Mouse (Mus musculus): Measurements from ENCODE around the gene Cadm2. TPM values are rescaled to one million over a fixed set of nuclear protein-coding genes. Genes with fewer than 3 reads are reported as not detected.

The Cadm2 gene
- total RNA-seq, 2 experiments from 2014 or later = not detected

DNA sequence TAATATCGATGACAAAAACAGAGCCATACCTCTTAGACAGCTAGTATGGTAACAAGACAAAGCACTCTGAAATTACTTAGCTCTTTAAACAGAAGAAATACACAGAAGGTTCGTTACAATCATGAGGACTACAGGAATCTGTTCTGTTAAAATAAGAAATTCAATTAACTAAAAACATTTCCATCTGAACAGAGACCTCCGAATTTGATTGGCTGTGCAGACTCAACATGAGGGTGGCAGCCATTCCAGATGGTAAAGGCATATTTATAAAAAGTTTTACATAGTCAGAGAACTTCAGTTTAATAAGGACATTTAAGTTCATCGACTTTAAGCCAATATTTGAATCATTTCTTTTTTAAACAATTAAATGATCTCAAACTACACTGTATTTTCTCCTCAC, 105.2 kb downstream of the Cadm2 start:
- no peak for ATAC-seq (replicated peaks; ENCODE audit: poor library complexity)

- ATAC-seq (replicated peaks; ENCODE audit: poor library complexity) = no peak
Observed at GRCm38 (mm10) chr16:67509079-67509478, 111.6 kb downstream of the Cadm2 start.

- no peak for ATAC-seq (replicated peaks; ENCODE audit: poor library complexity)
Observed at GRCm38 (mm10) chr16:67482542-67482941, 138.2 kb downstream of the Cadm2 start.

GRCm38 (mm10) chr16:67467041-67467440, 153.7 kb downstream of the Cadm2 start:
- ATAC-seq (replicated peaks; ENCODE audit: poor library complexity) = no peak

DNA sequence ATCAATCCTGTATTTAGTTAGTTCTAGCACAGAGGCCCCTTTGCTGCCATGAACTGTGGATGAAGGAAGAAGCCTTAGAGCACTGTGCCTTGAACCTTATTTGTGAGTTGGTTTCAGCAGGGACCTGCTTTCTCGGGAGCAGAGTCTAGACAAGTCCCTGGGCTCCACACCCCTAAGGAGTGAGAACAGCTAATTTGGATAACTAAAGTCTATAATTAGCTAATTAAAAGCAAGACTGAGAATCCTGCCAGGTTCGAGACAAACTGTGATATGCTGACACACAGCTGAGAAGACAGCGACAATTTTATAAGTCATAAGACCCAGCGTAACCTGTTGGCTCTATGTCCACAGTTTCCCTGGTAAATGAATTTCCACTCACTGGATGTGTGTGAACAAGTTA, 184.4 kb downstream of the Cadm2 start:
- ATAC-seq (replicated peaks; ENCODE audit: poor library complexity) = no peak

- ATAC-seq (replicated peaks; ENCODE audit: poor library complexity) = no peak
Observed at GRCm38 (mm10) chr16:67425371-67425770, 195.3 kb downstream of the Cadm2 start.

GRCm38 (mm10) chr16:67410926-67411325, 209.8 kb downstream of the Cadm2 start:
- no peak for ATAC-seq (replicated peaks; ENCODE audit: poor library complexity)

- no peak for ATAC-seq (replicated peaks; ENCODE audit: poor library complexity)
Observed at GRCm38 (mm10) chr16:67410482-67410881, 210.2 kb downstream of the Cadm2 start.

DNA sequence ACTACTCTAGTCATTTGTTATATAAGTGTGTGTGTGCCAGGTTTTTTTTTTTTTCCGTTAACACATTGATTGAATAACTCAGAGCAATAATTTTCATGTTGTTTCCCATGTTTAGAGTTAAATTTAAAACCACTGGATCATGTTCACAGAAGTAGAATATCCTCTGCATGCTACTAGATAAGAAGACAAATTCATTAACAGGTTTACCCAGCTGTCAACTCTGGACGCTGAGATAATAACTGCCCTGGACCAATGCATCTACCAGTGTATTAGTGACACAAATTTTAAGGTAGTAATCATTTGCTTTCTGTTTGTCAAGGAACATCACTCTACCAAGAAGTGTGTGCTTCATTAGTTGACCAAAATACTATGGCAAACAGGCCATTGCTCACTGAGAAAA, 253.0 kb downstream of the Cadm2 start:
- ATAC-seq (replicated peaks; ENCODE audit: poor library complexity) = no peak

DNA sequence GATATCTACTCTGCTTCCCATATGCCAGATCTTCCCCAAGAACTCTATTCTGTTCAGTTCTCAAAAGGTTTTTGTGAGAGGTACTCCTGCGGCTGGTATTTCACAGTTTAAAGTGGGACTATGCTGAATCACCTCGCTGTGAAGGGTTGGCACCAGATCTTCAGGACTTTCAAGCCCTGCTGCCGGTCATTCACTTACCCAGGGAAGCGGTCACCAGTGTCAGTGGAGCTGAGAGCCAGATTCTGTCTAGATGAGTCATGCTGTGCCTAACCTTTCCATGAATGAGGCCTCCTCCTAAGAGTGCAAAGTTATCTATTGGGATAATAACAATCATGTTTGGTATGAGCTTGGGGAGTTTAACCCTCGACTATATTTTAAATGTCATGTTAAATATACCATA, 272.7 kb downstream of the Cadm2 start:
- no peak for ATAC-seq (replicated peaks; ENCODE audit: poor library complexity)

DNA sequence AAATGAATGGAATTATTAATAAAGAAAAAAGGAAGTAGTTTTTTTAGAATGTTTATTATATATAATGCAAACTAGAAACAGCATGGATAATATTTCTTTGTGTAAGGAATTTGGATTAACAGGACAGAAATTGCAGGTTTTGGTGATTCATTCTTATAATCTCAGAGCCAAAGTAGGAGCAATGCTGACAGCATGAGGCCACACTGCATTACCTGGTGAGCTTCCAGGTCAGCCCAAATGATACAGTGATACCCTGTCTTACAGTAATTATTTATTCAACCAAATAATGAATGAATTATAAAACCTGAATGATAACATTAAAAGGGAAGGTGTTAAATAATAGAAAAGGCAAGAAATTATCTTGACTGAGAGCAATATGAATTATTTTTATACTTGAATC, 273.1 kb downstream of the Cadm2 start:
- ATAC-seq (replicated peaks; ENCODE audit: poor library complexity) = no peak

- no peak for ATAC-seq (replicated peaks; ENCODE audit: poor library complexity)
Observed at GRCm38 (mm10) chr16:67346621-67347290, 274.0 kb downstream of the Cadm2 start.

DNA sequence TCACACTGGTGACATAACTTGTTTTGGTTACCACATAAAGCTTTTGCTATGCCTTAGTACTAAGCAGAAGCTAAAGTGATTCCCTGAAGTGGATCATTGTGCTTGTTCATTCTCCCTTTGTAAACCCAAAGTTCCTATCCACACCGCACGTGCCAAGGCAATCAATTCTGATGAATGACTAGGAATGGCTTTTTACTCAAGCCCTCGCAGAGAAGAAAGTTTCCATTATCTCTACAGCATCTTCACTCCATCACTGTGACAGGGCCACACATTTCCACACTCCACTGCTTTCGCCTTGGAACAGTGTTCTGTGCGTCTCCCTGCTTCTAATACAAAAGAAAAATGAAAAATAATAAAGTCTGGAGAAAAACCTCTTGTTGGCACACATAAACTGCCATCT, 276.5 kb downstream of the Cadm2 start:
- no peak for ATAC-seq (replicated peaks; ENCODE audit: poor library complexity)

GRCm38 (mm10) chr16:67311033-67311432, 309.7 kb downstream of the Cadm2 start:
- no peak for ATAC-seq (replicated peaks; ENCODE audit: poor library complexity)

- ATAC-seq (replicated peaks; ENCODE audit: poor library complexity) = no peak
Observed at GRCm38 (mm10) chr16:67284664-67285063, 336.0 kb downstream of the Cadm2 start.

GRCm38 (mm10) chr16:67243598-67243997, 377.1 kb downstream of the Cadm2 start:
- ATAC-seq (replicated peaks; ENCODE audit: poor library complexity) = no peak

GRCm38 (mm10) chr16:67234862-67235261, 385.8 kb downstream of the Cadm2 start:
- ATAC-seq (replicated peaks; ENCODE audit: poor library complexity) = no peak

DNA sequence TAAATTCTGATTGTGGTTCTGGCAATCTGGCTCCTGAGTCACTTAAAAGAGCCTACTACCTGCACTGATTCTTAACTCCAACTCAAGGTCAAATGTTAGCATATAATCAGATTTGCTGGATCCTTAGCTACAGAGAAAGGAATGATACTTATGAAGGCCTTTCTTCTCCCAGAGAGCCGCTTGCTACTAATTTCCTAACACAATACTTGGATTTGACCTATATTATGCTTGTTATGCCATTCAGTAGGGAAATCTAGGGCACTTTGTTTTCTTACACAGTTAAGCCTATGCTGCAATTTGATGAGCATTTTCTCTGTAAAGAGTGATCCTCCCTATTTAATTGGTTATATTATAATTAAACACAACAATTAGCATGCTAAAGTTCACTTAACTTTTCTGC, 394.0 kb downstream of the Cadm2 start:
- ATAC-seq (replicated peaks; ENCODE audit: poor library complexity) = no peak

DNA sequence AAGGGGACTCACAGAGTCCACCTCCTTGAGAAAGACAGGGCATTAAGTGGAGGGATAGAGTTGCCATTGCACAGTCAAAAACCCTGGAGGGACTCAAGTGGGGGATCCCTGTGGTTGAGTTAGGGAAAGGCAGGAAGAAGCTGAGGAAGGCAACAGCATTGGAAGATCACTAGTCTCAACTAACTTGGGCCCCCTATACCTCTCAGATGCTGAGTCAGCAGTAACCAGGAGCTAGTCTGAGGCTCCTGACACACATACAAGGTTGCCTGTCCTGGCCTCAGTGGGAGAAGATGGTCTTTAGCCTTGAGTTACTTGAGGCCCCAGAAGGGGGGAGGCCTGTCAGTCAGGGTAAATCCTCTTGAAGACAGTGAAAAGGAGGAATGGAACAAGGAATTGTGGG, 417.4 kb downstream of the Cadm2 start:
- ATAC-seq (replicated peaks; ENCODE audit: poor library complexity) = no peak

DNA sequence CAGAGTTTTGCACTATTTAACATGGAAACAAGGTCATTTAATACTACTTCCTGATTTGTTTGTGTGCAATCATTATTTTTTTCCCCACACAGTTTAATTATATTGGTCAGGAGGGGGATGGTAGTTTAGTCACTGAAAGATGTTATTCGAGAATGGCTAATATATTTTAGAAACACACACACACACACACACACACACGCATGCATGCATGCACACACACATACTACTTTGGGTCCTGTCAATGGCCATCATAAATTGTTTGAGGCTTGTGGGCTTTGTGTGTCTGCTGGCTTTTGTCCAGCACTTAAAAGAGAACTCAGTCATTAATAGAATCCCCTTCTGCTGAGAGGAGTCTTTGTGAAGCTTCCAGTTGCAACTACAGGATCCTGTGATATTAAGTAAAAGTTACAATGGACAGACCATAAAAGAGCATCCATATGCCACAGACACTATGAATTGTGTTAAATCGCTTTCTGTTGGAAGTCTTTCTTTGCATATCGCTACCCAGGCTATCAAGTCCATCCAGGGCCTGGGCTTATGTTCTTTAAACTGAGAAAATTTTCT, 427.8 kb downstream of the Cadm2 start:
- ATAC-seq (replicated peaks; ENCODE audit: poor library complexity) = no peak

DNA sequence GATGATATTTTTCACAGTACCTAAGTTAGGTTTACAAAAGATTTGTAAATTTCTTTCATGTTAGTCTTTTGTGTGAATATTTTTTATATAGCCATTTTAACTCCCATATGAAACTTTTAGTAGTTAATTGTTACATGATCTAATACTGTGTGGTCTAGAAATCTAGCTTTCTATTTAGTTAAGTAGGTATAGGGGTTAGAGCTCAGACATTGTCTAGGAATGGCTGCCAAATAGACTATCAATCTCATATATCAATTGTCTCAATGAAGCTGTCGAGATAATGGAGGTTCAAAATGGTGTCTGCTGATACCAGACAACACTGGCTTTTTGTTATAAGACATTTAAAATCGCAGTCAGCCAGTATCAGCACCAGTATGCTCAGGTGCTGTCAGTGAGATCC, 428.3 kb downstream of the Cadm2 start:
- ATAC-seq (replicated peaks; ENCODE audit: poor library complexity) = no peak

- ATAC-seq (replicated peaks; ENCODE audit: poor library complexity) = no peak
Observed at GRCm38 (mm10) chr16:67186322-67186721, 434.4 kb downstream of the Cadm2 start.

- no peak for ATAC-seq (replicated peaks; ENCODE audit: poor library complexity)
Observed at GRCm38 (mm10) chr16:67182958-67183357, 437.8 kb downstream of the Cadm2 start.
